Mouse (Mus musculus): Measurements from ENCODE around the gene Sit1.

The Sit1 gene

DNA sequence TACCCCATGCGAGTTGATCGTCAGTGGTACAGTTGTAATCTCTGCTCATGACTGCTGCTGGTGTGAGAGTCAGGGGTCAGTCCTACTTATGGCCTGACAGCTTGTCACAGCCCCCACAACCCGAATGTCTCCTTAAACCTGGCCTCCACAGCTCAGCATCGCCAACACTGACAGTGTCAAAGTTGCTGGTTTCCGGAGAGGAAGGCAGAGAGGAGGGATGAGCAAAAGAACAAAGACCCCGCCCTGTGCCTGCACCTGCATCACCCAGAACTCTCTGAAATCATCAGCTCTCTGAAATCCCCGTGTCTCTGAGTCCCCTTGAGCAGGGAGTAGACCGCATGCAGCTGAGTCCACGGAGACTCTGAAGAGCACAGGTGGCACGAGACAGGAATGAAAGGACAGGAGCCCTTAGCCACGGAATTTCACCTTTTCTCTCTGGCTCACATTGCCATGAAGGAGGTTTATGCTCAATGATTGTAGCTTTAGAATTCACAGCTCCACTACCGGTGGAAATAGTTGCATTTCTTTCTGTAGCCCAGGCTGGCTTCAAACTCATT, at the start of gene Sit1:
Sit1 (minus strand) TSS at position 200 of the 557 bp plus-strand sequence.
- no peak for DNase-seq

DNA sequence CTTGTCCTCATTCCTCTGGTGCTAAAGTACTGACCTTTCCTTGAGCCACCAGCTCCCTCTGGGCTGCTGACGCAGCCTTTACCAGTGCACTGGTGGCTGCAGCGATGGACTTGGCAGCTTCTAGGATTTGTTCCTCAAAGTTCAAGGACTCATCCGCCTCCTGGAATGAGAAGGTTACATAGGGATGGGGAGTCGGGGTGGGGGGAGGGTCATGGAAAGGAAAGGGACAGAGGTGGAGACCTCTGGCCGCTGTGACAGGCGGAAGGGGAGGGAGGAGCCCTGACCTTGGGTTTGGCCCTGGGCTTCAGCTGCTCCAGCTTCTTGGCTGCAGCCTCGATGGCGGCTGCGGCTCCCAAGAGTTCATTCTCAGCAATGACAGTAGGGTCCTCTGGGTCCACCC, 49.7 kb upstream of the Sit1 start:
- DNase-seq = no peak

DNA sequence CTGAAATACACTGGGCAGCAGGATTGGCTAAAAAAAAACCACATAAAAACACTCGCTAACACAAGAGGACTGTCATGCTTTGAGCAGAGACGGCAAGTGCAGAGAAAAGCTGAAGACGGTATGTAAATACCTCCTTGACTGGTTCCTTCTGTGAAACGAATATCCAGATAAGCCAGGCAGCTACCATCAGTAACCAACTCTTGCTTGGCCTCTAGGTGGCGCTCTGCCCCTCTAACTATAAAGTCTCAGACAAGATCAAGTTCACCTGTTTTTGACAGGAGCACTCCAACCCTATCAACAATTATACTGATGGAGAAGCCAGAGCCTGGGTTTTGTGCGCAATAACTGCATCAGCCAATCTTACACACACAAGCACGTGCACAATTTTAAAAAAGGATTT, 47.0 kb upstream of the Sit1 start:
- DNase-seq = peak; percentile 72

DNA sequence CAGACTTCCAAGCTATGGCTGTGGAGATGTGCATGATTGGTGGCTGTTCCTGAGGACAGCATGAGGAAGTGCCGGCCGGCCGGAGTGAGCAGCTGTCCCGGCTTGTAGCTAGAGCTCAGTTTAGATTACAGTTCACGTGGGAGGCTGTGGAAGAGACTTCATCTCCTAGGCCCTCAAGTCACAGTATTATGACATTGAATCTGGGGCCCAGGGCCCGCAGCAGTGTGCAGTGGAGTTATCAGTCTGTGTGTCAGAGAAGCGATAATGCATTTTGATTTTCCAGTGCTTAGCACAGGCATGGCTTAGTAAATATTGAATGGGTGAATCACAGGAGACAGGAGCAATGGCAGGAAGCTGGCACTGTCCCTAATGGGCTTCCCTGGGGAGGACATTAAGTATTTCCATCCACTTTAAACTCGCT, 46.6 kb upstream of the Sit1 start:
- DNase-seq = no peak

DNA sequence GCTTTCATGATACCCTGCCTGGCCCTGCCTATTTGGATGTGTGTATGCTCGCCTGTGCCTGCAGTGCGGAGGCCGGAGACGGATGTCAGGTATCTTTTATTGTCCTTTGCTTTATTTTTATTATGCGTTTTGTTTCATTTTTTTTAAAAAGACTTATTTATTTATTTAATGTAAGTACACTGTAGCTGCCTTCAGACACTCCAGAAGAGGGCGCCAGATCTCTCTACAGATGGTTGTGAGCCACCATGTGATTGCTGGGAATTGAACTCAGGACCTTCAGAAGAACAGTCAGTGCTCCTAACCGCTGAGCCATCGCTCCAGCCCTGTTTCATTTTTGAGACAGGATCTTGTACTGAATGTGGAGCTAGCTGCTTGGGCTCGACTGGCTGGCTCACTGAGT, 45.0 kb upstream of the Sit1 start:
- DNase-seq = no peak

DNA sequence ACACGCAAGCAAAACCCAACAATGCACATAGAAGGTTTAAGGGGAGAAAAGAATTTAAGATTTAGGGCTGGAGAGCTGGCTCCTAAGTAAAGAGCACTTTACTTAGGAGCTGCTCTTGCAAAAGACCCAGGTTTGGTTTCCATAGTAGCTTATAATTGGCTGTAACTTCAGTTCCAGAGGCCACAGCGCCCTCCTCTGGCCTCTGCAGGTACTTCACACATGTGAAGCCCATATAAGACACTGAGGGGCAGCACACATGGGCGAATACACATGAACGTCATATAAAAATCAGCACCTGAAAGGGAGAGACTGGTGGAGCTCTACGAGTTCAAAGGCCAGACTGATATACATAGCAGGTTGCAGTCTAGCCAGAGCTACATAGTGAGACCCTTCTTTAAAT, 44.3 kb upstream of the Sit1 start:
- no peak for DNase-seq

DNA sequence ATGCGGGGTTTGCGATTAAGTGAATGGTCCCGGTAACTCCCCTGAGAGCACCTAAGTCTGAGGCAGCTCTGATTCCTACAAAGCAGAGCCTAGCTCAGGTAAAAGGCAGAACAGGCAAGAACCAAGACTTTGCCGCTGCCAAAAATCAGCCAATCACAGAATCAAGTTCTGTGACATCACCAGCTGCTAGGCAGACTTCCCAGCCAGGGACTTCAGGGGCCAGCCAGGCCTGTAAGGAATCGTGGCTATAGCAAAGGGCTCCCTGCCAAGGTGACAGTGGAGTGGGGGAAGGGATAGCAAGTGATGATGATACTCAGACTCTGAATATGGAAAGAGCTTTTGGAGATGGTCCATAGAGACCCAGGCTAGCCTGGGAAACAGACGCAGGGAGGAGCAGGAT, 36.4 kb upstream of the Sit1 start:
- peak; percentile 67 for DNase-seq

DNA sequence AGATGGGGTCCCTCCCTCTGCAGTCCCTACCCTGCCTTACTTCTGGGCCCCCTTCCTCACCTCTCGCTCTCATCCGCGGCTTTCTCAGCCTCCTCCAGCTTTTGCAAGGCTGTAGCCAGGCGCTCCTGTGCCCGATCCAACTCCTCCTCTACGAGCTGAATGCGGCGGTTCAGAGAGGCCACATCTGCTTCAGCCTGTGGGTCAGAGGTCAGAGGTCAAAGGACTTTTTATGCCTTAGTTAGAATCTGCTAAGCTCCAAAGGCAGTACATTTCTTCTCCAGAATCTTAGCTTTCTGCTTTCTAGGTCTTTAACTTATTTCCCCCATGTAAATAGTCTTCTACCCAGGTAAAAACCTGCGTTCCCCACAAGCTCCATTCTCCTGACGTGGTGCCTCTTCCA, 36.0 kb upstream of the Sit1 start:
- no peak for DNase-seq

DNA sequence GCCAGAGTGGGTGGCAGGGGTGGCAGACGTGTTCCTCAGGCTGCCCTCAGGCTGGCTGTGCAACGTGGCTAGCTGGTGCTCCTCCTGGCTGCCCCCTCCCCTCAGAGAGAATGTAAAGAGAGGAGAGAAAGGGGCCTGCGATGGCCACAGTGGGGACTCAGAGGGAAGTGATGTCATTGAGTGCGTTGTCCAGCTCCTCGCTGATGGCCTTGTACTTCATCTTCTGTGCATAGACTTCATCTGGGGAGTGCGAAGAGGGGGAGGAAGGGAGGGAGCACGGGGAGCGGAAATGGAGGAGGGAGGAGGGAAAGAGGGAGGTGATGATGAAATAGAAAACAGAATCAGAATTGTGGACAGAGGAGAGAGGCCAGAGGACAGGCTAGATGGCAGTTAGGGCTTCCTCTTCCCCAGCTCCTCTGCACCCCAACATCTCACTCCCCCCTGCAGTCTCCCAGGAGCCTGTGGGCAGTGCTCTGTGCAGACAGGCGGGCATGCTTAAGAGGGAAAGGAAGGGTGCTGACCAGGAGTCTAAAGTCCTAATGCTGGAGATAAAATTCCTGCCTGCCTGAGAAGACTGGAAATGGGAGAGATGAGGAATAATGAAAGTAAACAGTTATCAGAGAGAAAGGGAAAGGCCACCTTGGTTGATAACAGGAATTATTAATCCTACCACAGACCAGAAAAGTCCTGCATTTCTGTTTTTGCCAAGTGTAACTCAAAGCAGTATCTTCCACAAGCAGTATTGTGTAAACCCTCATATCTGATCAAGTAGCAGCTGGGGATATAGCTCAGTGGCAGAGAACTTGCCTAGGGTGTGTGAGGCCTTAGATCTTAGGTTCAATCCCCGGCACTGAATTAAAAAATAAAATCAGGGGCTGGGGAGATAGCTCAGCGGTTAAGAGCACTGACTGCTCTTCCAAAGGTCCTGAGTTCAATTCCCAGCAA, 32.5 kb upstream of the Sit1 start:
- DNase-seq = no peak

DNA sequence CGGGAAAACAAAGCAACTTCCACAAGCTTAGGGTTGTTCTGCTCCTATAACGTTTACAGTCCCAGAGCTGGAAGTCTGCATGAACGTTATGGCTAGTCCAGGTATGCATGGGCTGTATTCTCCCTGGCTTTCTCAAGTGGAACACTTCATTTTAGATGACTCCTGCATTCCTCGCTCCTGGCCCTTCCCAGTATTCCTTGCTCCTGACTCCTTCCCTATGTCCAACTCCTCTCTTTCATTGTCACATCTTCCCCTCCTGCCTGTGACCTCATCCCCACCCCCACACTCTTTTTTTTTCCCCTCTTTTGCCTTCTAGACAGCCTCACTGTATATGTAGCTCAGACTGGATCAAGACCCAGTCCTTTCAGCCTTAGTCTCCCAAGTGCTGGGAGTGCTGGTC, 30.3 kb upstream of the Sit1 start:
- no peak for DNase-seq

DNA sequence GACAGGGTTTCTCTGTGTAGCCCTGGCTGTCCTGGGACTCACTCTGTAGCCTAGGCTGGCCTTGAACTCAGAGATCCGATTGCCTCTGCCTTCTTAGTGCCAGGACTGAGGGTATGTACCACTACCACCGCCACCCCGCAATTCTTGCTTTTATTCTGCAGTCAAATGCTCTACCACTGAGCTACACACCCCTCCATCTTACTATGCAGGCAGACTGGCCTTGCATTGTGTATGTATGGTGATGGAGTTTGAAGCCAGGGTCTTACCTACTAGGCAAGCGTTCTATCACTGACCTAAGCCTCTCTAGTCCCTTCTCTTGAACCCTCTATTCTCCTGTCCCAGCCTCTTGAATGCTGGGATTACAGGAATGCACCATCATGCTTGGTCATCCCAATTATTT, 29.8 kb upstream of the Sit1 start:
- DNase-seq = no peak

DNA sequence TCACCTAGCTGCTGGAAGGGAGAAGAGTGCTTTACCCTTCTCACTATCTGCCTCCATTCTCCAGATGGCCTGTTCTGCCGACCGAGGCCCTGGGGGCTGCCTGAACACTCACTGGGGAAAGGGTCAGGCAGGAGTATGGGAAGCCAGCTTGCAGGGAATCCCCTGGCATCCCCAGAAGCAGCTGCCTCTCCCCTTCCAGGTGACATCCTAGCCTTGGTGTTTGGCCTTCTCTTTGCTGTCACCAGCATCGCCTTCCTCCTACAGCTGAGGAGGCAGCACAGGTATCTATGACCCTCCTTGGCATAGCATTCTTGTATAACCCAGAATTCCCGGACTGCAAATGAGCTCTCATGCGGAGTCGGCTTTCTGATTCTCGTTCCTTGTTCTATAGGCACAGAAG, 29.1 kb upstream of the Sit1 start:
- DNase-seq = no peak

DNA sequence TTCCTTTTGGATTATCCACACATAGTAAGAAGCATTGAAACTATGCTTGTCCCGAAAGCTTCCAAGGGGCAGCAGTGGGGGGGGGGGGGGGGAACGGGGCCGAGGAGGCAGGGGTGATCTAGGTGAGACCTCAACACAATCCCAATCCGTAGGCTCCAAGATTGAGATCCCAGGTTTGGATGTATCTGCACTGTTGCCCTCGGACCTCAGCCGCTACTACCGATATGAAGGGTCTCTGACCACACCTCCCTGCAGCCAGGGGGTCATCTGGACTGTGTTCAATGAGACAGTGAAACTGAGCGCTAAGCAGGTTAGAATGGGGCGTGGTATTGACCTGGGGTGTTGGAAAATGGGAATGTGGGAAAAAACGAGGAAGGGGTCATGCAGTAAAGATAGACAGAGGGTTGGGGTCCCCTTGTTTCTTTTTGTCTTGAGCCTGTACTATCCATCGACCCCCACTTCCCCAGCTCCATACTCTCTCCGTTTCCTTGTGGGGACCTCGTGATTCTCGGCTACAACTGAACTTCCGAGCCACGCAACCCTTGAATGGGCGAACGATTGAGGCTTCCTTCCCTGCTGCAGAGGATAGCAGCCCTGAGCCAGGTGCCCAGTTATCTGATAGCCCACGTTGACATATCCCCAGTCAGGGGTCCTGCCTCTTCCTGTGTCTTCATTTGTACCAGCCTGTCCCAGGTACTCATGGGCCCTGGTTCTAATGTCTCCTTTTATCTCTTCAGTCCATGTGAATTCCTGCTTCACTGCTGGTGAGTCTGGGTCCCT, 28.3 kb upstream of the Sit1 start:
- DNase-seq = no peak

DNA sequence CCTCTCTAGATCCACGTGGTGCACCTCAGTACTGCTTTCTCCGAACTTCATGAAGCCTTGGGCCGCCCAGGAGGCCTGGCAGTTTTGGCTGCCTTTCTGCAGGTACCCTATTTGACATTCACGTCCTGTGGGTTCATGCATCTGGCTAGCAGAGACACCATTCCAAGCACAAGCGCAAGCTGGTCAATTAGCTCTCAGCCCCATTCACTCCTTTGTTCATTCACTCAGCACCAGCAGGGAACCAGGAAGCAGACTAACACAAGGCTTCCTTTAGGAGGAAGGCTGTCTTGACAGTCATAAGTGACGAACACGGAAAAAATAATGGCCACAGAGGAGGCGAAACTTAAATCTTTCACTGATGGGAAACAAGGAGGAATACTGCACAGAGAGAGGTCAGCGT, 25.6 kb upstream of the Sit1 start:
- no peak for DNase-seq

DNA sequence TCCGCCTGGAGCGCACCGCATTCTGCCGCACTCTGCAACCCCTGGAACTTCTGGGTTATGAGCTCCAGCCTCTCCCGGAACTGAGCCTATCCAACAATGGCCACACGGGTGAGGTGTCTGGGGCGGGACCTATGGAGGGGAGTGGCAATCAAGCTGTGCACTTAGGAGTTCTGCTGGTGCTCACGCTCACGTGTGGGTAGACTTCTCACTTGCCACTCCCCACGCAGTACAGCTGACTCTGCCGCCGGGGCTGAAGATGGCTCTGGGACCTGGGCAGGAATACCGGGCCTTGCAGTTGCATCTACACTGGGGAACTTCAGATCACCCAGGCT, 25.1 kb upstream of the Sit1 start:
- no peak for DNase-seq

DNA sequence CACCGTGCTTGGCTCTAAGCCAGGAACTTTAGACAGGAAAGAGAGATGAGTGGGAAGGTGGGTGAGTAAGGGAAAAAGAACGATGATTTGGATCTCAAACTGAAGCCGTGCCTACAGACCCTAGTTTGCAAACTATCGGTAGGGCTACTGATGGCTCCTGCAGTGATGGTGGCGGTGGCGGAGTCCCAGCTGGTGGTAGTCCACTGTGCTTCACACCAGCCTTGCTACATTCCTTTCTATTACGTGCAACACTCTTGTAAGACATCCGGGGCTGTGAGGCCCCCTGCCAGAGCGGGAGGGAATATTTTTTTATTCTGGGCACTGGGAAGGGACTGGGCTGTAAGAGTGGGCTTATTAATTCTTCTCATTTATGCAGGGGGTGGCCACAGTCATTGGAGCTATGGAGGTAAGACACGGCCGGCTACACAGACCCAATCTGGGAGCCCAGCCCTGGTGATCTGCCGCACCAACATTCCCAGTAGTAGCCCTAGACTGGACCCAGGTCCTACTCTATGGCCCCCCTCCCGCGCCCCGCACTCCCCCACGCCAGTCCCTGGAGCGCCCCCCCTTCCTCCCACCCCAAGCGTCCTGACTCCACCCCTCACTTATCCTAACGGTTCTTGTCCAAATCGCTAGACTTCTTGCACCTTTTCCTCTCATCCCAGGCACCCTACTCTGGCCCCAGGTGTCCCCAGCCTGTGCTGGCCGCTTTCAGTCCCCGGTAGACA, 24.6 kb upstream of the Sit1 start:
- DNase-seq = no peak

DNA sequence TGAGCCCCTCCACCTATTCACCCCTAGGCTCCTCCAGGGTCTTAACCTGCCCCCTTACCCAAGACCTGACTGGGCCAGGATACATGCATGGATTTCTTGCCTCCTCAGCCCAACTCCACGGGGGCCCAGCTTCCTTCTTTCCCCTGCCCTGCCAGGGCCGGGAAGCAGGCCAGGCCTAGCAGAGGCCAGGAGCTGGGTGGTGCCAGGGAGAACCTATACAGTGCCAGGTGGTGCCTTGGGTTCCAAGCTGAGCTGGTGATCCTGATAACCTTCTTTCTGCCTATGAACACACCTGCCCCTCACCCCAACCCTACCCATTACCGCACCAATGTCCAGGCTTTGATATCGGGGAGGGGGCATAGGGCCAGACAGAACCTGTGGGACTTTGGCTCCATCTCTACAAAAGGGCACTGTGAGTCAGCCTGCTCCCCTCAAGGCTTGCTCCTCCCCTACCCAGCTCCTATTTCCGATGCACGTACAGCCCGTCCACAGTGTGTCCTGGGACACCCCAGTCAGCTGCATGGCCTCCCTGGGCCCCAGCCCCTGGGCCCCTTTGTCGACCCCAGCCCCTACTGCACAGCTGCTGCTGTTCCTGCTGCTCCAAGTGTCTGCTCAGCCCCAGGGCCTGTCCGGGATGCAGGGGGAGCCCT, 23.1 kb upstream of the Sit1 start, which contains the start of gene Car9:
Car9 (plus strand) TSS at position 431 of the 650 bp plus-strand sequence.
- DNase-seq = no peak

DNA sequence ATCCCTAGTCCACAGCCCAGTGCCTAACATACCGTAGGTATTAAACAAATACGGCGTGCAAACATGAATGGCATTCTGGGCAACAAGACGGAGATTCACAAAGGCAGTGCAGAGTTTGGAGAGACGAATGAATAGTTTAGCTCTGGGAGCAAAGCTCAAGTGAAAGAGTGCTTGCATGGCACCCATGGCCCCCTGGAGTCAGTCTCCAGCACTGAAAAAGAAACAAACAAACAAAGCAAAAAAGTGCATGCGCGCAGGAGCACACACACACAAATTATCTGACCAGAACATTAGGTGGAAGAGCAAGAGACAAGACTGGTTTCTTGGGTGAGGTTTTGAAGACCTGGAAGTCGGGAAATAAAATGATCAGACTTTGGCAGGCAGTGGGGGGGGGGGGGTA, 22.5 kb upstream of the Sit1 start:
- DNase-seq = no peak

DNA sequence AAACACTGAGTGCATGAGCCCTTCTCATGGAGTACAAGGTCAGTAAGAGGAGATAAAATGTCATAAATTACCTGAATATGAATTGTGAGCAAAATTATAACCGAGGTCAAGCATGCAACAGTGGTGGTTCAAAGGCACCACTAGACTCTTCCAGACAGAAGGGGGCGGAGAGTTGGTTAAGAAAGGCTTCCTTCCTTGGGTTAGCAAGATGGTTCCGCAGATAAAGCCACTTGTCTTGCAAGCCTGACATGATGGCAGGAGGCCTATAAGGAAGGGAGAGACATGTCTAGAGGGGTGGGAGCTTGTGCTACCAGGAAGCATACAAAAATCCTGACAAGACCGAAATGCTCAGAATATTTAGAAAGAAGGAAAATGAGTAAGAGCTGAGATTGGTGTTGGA, 20.7 kb upstream of the Sit1 start:
- DNase-seq = no peak

DNA sequence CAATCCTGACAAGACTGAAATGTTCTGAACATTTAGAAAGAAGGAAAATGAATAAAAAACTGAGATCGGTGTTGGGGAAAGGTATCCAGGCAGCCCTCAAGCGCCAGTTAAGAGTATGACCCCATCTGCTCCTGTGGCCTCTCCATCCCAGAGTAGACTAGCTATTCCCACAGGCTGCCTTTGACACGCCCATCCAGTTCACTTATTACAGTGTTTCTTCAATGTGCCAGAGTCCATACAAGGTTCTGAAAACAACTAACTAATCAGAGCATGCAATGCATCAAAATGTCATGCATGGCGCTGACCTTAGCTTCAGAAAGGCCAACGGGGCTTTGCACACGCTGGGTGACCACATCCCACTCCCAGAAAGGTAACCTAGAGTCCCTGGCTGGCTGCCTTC, 20.0 kb upstream of the Sit1 start:
- no peak for DNase-seq

DNA sequence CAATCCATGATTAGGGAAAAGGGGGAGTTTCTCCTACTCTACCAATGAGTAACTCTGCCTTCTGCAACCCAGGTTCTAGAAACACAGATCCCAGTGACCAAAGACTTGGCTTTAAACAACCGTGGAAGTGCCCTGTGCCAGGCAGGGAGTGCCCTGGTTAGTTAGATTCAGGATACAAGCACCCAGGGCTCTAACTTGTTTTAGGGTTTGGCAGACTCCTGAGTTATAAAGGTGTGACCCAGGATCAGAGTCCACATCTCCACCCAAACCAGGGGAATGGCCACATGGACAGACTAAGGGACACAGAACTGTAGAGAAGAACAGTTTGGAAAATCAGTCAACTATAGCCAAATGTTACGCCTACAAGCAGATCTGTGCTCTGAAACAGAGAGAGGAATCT, 19.5 kb upstream of the Sit1 start:
- DNase-seq = no peak

Data from layer of hippocampus, adult 9-11 months (tissue).